Mouse (Mus musculus) layer of hippocampus, adult 9-11 months (tissue): ENCODE measurements at regions not wholly inside any gene's neighbourhood (a gene's known extent, or its start where the extent isn't known, plus 50 kb on each side); places are given as distances from the start of the nearest gene placed in this dataset.
A peak's percentile ranks its signal among the peaks of the same experiment; 100 is the strongest.

ENCODE experiments used
- DNase-seq: peaks from one replicate; pipeline ENCODE4 v3.0.0; 2022

DNA sequence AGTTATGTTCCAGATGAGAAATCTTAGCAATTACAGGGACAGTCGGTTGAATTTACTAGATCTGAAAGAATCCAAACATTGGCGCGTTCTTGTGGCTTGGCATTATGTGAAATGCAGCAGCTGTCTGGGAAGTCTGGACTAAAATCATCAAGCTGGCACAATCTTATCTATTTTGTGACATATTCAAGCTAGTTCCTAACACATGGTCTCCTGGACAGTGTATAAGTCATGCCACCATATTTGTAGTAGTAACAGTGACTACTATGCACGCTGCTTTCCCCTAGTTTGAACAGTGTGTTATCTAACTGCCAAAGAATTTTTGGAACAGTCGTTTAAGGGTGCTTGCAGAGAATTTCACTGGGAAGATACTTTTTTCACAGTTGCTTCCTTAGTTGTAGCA, 396.8 kb downstream of the Ppp1r3a start:
- peak; percentile 18 for DNase-seq
